Mouse (Mus musculus) retina, adult 2 months (tissue): Measurements from ENCODE around the gene Srgn.
"Not testable (repeated sequence)": the region's sequence is repeated elsewhere in the genome, so short reads cannot be mapped to it uniquely, and the experiment has no call there.

Source experiments
- DNase-seq: peaks from one replicate; pipeline ENCODE4 v3.0.0-alpha.2; 2012; ENCODE audit warnings: low read depth, low spot score

Gene Srgn

DNA sequence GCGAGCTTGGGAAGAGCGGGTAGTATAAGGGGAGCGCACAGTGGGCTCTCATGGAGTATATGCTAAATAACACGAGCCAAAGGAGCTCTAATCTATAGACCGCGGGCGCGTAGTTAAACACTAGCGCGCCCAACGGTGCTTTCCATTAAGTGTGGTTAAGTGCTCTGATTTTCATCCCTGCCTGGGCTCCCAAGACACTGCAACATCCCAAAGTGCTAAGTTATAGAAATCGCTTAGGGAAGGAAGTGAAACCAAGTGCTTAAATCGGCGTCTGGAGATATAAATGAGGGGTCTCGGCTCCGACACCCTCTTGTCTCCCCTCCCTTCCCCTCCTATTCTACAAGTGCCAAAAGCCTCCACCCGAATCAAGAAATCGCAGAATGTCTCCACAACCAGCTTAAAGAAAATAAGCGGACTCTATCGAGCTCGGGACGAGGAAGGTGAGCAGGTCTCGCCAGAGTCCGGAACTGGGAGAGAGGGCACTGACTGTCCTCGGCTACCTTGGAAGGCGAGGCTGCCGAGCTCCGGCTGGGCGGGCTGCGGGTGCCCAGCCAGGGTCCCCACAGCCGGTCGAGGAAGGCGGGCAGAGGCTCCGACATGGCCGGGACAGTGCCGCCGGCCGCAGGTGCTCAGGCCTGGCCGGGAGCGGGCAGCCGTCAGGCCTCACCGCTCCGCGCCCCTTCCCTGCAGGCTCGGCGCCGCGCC is 41.2 kb downstream of the Srgn start:
- peak; percentile 3 for DNase-seq

GRCm38 (mm10) chr10:62481108-62481852 is 46.0 kb downstream of the Srgn start:
- DNase-seq = no peak

- no peak for DNase-seq
These were observed 50.3 kb downstream of the Srgn start for GRCm38 (mm10) chr10:62476980-62477379.

DNA sequence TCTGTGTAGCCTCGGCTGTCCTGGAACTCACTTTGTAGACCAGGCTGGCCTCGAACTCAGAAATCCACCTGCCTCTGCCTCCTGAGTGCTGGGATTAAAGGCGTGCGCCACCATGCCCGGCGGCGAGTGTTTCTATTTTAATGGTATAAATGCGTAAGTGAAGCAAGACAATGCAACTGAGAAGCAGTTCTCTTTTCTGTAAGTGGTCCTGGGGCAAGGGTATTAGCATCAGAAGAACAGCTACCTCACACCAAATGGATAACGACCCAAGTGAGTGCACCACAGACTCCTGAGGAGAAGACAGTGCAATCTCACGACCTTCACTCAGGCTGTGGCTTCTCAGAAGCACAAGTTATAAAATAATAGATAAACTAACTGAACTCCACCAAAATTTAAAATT is 52.3 kb downstream of the Srgn start:
- no peak for DNase-seq

GRCm38 (mm10) chr10:62471105-62471504 is 56.1 kb downstream of the Srgn start:
- DNase-seq = no peak

- no peak for DNase-seq
These were observed 57.5 kb downstream of the Srgn start for GRCm38 (mm10) chr10:62469736-62470135.

- DNase-seq = no peak
These were observed 65.9 kb downstream of the Srgn start for GRCm38 (mm10) chr10:62461321-62461720.

DNA sequence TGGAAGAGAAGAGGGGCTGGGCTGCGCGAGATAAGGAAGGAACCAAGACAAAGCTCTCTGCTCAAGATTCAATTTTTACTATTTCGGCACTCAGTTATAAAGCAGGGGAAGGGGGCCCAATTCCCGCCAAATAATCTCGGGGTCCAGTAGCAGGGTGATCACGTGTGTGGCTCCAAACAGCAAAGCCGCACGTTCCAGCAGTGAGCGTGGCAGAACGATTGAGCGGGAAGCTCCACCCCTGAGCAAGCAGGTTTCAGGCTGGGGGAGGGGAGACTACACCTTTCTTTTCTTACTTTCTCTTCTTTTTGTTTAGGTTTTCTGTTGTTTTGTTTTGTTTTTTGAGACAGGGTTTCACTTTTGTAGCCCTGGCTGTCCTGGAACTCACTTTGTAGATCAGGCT is 75.2 kb downstream of the Srgn start:
- not testable (repeated sequence) for DNase-seq

DNA sequence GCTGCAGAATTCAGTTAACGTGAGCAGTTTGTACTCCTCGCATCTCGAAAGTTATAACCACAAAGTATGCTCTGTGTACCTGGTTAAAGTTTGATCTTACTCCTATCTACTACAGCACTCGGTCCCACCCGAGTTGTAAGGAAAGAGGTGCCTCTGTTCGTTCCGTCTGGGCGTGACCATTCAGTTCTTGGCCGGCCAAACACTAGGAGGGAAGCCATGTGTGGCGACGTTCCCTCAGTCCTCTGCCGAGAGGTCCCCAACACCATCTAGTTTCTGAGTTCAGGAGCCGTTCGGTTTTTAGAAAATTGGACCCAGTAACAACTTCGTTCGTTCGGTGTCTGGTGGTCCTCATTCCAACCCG is 77.0 kb downstream of the Srgn start:
- DNase-seq = no peak

GRCm38 (mm10) chr10:62449364-62450279 is 77.6 kb downstream of the Srgn start, which contains the start of the genes 4930507D05Rik and Supv3l1:
Gene 4930507D05Rik (plus strand): TSS chr10:62449489.
Gene Supv3l1 (minus strand): TSS chr10:62449738.
- DNase-seq = peak; percentile 86
